Mouse (Mus musculus): Measurements from ENCODE around the gene Acad10. TPM values are rescaled to one million over a fixed set of nuclear protein-coding genes. Genes with fewer than 3 reads are reported as not detected.
A peak's percentile ranks its signal among the peaks of the same experiment; 100 is the strongest.
"Not testable (repeated sequence)": the region's sequence is repeated elsewhere in the genome, so short reads cannot be mapped to it uniquely, and the experiment has no call there.

Gene Acad10
- total RNA-seq, 2 experiments from 2014 or later = 4.0 to 5.3 TPM

DNA sequence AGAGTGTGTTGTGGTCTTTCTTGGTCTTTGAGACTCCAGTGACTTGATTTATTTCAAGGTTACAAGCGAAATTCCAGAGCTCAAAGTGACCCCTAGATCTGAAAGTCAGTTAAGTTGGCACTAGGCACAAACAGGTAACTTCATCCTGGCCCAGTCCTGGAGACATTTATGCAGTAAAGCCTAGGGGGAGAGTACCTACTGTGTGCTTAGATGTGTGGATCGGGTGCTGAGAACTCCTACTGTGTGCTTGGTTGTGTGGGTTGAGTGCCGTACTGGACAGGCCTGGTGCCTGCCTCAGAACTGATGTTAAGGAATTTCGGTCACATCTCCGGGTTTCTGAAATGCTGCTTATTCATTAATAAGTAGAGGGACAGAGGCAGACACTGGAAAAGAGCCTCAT lies 1.2 kb upstream of the Acad10 start:
- intact Hi-C loops (cut with DNase I) = loop anchor here (2.0 kb wide), 1 partner anchor 49 kb away; the partner anchor contains the start of gene Atxn2

GRCm38 (mm10) chr5:121660897-121661254 lies 562 bp upstream of the Acad10 start:
- DNase-seq (ENCODE audit: low spot score in 2 of 2) = no peak

More for the DNA sequence above, 1.2 kb upstream of the Acad10 start:
- DNase-seq (ENCODE audit: low spot score in 2 of 2) = no peak

DNA sequence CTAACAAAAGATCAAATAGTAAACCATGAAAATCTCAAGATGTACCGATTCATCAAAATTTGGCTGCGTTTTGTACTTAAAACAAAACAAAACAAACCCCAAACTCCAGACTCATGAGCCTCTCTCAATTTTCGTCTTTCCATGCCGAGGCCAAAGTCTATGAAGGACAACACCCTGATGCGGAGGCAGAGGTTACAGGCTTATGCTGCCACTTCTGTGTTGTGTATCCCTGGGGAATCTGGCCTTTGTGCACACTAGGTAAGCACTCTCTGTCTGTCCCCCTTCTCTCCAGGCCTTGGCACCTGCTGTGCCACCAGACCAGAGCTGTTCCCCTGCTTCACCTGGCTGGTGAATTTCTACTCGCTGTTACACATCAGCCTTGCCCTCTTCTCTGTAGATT lies 2.7 kb downstream of the Acad10 start:
- DNase-seq (ENCODE audit: low spot score in 2 of 2); intact Hi-C loops (cut with DNase I): not testable (repeated sequence)

More at GRCm38 (mm10) chr5:121660897-121661254, 562 bp upstream of the Acad10 start:
- intact Hi-C loops (cut with DNase I) = loop anchor here (2.0 kb wide), 1 partner anchor 50 kb away; the partner anchor contains the start of gene Atxn2

GRCm38 (mm10) chr5:121656866-121657265 lies 3.4 kb downstream of the Acad10 start:
- intact Hi-C loops (cut with DNase I); DNase-seq (ENCODE audit: low spot score in 2 of 2): not testable (repeated sequence)

DNA sequence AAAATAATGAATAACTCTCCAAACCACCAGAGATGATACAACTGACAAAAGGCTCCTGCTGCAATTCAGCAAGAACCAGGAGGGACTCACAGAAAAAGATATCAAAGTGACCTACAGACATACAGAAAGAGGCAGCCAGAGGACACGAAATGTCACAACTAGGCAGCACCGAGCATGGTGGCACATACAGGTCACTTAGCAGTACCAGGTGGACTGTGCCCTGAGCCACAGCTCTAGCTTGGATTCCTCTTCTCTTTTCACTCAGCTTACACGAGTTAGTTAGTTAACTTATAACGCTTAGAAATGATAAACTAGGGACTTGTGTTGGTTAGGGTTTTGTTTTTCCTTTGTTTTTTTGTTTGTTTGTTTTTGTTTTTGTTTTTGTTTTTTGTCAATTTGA lies 5.8 kb downstream of the Acad10 start:
- intact Hi-C loops (cut with DNase I) = no loop called here

DNA sequence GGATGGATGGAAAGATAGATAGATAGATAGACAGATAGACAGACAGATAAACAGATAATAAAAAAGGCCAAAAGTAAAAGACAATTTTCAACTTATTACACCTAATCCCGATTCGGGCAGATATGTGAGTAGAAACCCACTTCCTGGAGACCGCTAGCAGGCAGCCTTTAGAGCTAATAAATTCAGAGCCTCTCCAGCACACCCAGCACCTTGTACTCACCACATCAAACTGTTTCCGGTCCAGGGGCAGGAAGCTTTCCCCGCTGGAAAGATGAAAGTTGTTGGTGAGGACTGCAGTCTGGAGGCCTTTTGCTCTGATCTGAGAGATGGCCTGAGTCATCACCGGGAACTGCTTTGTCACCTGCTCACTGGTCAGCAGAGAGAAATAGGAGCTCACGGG lies 11.2 kb downstream of the Acad10 start:
- DNase-seq (ENCODE audit: low spot score in 2 of 2) = no peak
- intact Hi-C loops (cut with DNase I) = no loop called here

More for the DNA sequence above, 5.8 kb downstream of the Acad10 start:
- DNase-seq (ENCODE audit: low spot score in 2 of 2) = no peak

- no peak for DNase-seq (ENCODE audit: low spot score in 2 of 2)
- intact Hi-C loops (cut with DNase I) = no loop called here
These were observed 20.7 kb downstream of the Acad10 start for GRCm38 (mm10) chr5:121639601-121640000.

- DNase-seq (ENCODE audit: low spot score in 2 of 2) = no peak
- intact Hi-C loops (cut with DNase I) = no loop called here
These were observed 23.0 kb downstream of the Acad10 start for GRCm38 (mm10) chr5:121637296-121637695.

GRCm38 (mm10) chr5:121634668-121635067 lies 25.6 kb downstream of the Acad10 start:
- DNase-seq (ENCODE audit: low spot score in 2 of 2) = no peak
- intact Hi-C loops (cut with DNase I) = no loop called here

DNA sequence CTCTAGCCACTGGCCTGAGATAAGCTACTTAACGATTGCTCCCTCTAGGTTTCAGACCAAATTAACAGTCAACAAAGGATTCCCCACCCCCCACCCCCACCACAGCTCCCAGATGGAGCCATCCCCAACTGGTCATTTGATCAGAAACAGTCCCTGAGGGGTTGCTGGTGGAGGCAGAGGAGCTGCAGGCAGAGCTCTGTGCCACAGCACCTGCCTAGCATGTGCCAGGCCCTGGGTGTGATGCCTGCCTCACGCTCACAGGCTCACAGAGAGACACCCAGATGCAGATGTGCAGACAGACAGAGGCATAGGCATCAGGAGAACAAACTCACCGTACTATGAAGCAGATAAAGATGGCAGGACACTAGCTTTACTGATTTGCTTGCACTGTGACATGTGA lies 27.5 kb downstream of the Acad10 start:
- intact Hi-C loops (cut with DNase I) = no loop called here
- DNase-seq (ENCODE audit: low spot score in 2 of 2) = no peak

DNA sequence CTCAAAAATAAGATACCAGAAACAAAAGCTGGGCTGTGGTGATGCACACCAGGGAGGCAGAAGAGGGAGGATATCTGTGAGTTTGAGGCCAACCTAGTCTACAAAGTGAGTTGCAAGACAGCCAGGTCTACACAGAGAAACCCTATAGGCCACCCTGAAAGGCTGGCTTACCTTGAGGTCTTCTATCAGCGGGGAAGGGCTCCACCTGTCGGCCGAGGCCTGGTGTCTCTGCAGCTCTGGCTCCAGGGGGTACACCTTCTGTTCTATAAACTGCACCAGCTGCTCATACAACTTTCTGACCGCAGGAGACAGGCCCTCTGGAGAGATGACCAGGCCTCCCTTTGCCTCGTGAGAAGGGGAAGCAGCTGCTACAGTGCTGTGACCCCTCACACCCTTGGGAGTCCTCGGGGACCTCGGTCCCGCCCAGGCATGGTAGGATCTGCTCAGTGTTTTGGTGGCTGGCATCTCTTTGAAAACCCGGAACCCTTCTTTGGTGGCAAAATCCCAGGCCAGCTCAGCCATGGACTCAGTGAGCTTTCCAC lies 29.1 kb downstream of the Acad10 start:
- intact Hi-C loops (cut with DNase I) = not testable (repeated sequence)

GRCm38 (mm10) chr5:121627871-121628270 lies 32.4 kb downstream of the Acad10 start:
- intact Hi-C loops (cut with DNase I) = no loop called here
- DNase-seq (ENCODE audit: low spot score in 2 of 2) = peak; percentile 48 to 56

More for the DNA sequence above, 29.1 kb downstream of the Acad10 start:
- not testable (repeated sequence) for DNase-seq (ENCODE audit: low spot score in 2 of 2)

DNA sequence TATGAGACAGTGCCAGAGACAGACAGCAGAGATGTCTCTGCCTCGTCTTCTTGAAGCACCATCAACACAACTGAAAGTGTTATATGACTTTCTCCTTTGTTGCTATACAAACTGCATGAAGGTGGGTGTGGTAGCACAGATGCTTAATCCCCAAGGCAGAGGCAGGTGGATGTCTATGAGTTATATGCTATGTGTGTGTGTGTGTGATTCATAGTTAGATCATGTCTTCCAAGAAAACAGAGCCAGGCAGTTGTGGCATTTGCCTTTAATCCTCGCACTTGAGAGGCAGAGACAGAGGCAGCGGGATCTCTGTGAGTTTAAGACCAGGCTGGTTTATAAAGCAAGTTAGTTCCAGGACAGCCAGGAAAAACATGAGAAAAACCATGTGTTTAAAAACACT lies 37.1 kb downstream of the Acad10 start:
- DNase-seq (ENCODE audit: low spot score in 2 of 2) = no peak
- intact Hi-C loops (cut with DNase I) = no loop called here

- no peak for DNase-seq (ENCODE audit: low spot score in 2 of 2)
- intact Hi-C loops (cut with DNase I) = loop anchor here (1.0 to 2.0 kb wide), 2 partner anchors 22 to 56 kb away; no protein-coding TSS in a partner anchor
These were observed 39.2 kb downstream of the Acad10 start for GRCm38 (mm10) chr5:121621102-121621501.

GRCm38 (mm10) chr5:121618592-121619513 lies 41.5 kb downstream of the Acad10 start, which contains the start of gene Acad12:
Acad12 (minus strand) TSS chr5:121618938.
- DNase-seq (ENCODE audit: low spot score in 2 of 2) = peak; percentile 77 to 83
- intact Hi-C loops (cut with DNase I) = no loop called here

GRCm38 (mm10) chr5:121614921-121615320 lies 45.4 kb downstream of the Acad10 start:
- DNase-seq (ENCODE audit: low spot score in 2 of 2); intact Hi-C loops (cut with DNase I): not testable (repeated sequence)

DNA sequence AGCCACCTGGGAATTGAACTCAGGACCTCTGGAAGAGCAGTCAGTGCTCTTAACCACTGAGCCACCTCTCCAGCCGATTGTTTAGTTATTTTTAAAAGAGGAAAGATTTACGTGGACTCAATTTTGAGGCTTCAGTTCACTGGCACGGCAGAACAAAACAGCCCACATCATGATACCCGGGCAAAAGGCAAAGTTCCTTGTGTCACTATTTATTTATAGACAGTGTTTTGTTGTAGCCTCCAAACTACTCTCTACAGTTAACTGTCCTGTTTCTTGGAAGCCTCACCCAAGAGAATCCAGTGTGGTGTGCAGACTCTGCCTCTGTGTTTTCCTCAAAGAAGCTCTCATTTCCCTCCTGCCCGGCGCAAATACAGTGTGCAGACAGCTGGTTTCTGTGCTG lies 48.3 kb downstream of the Acad10 start:
- no peak for DNase-seq (ENCODE audit: low spot score in 2 of 2)
- intact Hi-C loops (cut with DNase I) = no loop called here

DNA sequence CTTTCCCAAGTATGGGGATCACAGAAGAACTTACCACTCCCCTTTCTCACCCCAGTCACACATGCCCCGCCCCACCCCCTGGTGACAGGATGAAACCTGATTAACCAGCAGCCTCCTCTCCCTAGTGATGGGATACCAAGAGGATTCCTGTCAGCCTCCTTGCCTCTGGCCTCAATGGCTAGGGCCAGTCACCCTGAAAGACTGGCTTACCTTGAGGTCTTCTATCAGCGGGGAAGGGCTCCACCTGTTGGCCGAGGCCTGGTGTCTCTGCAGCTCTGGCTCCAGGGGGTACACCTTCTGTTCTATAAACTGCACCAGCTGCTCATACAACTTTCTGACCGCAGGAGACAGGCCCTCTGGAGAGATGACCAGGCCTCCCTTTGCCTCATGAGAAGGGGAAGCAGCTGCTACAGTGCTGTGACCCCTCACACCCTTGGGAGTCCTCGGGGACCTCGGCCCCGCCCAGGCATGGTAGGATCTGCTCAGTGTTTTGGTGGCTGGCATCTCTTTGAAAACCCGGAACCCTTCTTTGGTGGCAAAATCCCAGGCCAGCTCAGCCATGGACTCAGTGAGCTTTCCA lies 50.7 kb downstream of the Acad10 start:
- DNase-seq (ENCODE audit: low spot score in 2 of 2); intact Hi-C loops (cut with DNase I): not testable (repeated sequence)

GRCm38 (mm10) chr5:121606151-121606550 lies 54.2 kb downstream of the Acad10 start:
- intact Hi-C loops (cut with DNase I) = no loop called here
- DNase-seq (ENCODE audit: low spot score in 2 of 2) = peak; percentile 63 to 68

DNA sequence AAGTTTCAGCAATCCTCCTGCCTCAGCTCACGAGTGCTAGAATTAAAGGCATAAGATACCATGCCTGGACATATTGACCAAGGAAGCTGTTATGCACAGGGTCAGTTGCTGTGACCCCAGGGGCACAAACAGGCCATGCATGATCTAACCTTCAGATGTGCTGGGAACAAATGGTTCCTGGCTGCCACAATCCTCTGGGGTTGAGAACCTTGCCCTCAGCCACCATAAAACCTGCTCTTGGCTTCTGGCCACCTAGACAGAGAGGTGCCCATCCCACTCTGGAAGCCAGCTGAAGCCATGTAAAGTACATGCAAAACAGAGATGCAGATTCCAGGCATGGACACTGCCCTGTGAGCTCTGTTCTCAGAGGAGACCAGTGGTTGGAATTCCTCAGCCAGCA lies 56.5 kb downstream of the Acad10 start:
- intact Hi-C loops (cut with DNase I) = loop anchor here (2.0 to 5.0 kb wide), 2 partner anchors 37 to 57 kb away; no protein-coding TSS in a partner anchor
- DNase-seq (ENCODE audit: low spot score in 2 of 2) = not testable (repeated sequence)
